Mouse (Mus musculus): ENCODE data around the gene Gfral.
A peak's percentile ranks its signal among the peaks of the same experiment; 100 is the strongest.

The Gfral gene

GRCm38 (mm10) chr9:76124249-76124648 lies 89.2 kb downstream of the Gfral start:
- no peak for DNase-seq (ENCODE audit: low spot score in 2 of 2)

- DNase-seq (ENCODE audit: low spot score in 2 of 2), result peak; percentile 58 to 72
These were observed 90.6 kb downstream of the Gfral start for GRCm38 (mm10) chr9:76122888-76123287.
